13 mouse cellular contexts compared by ENCODE assay signal in genomic region chr6:137570718-137571131, GRCm38 (mm10).
DNase-seq lines count a peak whose midpoint lies in the region; ATAC-seq and TF ChIP-seq lines count a peak whose summit lies in the region.
"Had no signal": no experiment of that assay in that cellular context is flagged by ENCODE, and none has a peak within 500 bp of the region (broad histone marks: within the 10 kb centered on the region; RNA-seq: fewer than 3 reads in every experiment).

No protein-coding gene starts in this region.

- H3K9me3 ChIP-seq in lung, embryonic 16.5 days (ENCODE audit: control insufficient read depth, low read length): no peaks in the 10 kb centered on the region
- no peaks in the 10 kb centered on the region for H3K9me3 ChIP-seq in intestine, embryonic 15.5 days
- H3K9me3 ChIP-seq in stomach, postnatal 0 days (ENCODE audit: control insufficient read depth, low read length): no peaks in the 10 kb centered on the region
- no peaks in the 10 kb centered on the region for H3K9me3 ChIP-seq in forebrain, embryonic 11.5 days (ENCODE audit: control insufficient read depth, low read length)
- H3K9me3 ChIP-seq: hindbrain, embryonic 12.5 days had no signal

- WGBS in lung, embryonic 16.5 days: 40% methylated on average over 9 of the region's 9 CpGs
- 47% methylated on average over 9 of the region's 9 CpGs for WGBS in lung, adult 2 months
- WGBS in intestine, embryonic 15.5 days: 53% methylated on average over 9 of the region's 9 CpGs
- 61% methylated on average over 9 of the region's 9 CpGs for WGBS in stomach, postnatal 0 days
- 75% methylated on average over 9 of the region's 9 CpGs for WGBS in forebrain, embryonic 11.5 days

- TF ChIP-seq CTCF in lung, adult 2 months (IDR thresholded peaks at IDR 0.05; ENCODE audit: insufficient read depth, low read length): no peak
- TF ChIP-seq CTCF in stomach, postnatal 0 days (IDR thresholded peaks at IDR 0.05; ENCODE audit: low read depth): no peak

- H3K4me1 ChIP-seq in lung, embryonic 16.5 days (replicated peaks; ENCODE audit: control insufficient read depth, insufficient read depth, low read length): peaks cover 7% of the 10 kb centered on the region
- 0 out of 2 replicates have a peak, but pooled peaks cover 2% of the 10 kb centered on the region for H3K4me1 ChIP-seq in lung, adult 2 months (ENCODE audit: control insufficient read depth, insufficient read depth, low read length)
- 0 out of 2 replicates have a peak, but pooled peaks cover 8% of the 10 kb centered on the region for H3K4me1 ChIP-seq in intestine, embryonic 15.5 days (replicated peaks)
- no peaks in the 10 kb centered on the region for H3K4me1 ChIP-seq in stomach, postnatal 0 days (replicated peaks; ENCODE audit: control insufficient read depth, insufficient read depth)
- no peaks in the 10 kb centered on the region for H3K4me1 ChIP-seq in forebrain, embryonic 11.5 days (replicated peaks; ENCODE audit: control insufficient read depth, insufficient read depth, low read length)

- H3K4me2 ChIP-seq in lung, embryonic 16.5 days (ENCODE audit: low read depth, low read length): no peak overlapping the region
- H3K4me2 ChIP-seq in intestine, embryonic 15.5 days (replicated peaks): peak overlapping the region; percentile 46
- H3K4me2 ChIP-seq in stomach, postnatal 0 days (replicated peaks; ENCODE audit: low read depth): no peak overlapping the region
- no peak overlapping the region for H3K4me2 ChIP-seq in forebrain, embryonic 11.5 days (ENCODE audit: low read depth, low read length, severe bottlenecking)
- H3K4me2 ChIP-seq: heart, embryonic 11.5 days; hindbrain, embryonic 12.5 days had no signal

- H3K36me3 ChIP-seq in lung, embryonic 16.5 days (ENCODE audit: control insufficient read depth, insufficient read depth, low read length): no peaks in the 10 kb centered on the region
- no peaks in the 10 kb centered on the region for H3K36me3 ChIP-seq in intestine, embryonic 15.5 days
- H3K36me3 ChIP-seq in stomach, postnatal 0 days (ENCODE audit: control insufficient read depth, insufficient read depth, low read length): no peaks in the 10 kb centered on the region
- H3K36me3 ChIP-seq in forebrain, embryonic 11.5 days (ENCODE audit: control insufficient read depth, insufficient read depth, low read length): no peaks in the 10 kb centered on the region
- H3K36me3 ChIP-seq: hindbrain, embryonic 12.5 days had no signal

- no peak for DNase-seq in lung, adult 2 months
- peak; percentile 71 for DNase-seq in kidney, postnatal 14 days
- DNase-seq in stomach, postnatal 0 days (ENCODE audit: low spot score): peak; percentile 43
- no peak for DNase-seq in forebrain, embryonic 11.5 days (ENCODE audit: low spot score)
- no peak for DNase-seq in embryo, embryonic 9.5 days (ENCODE audit: extremely low spot score)
- DNase-seq: cerebellum, adult 9-11 months; midbrain, embryonic 14.5 days; thymus, adult 2 months had no signal

- TF ChIP-seq POLR2A in lung, adult 2 months (IDR thresholded peaks at IDR 0.05; ENCODE audit: borderline replicate concordance, extremely low read depth, low read depth, low read length): no peak

- no peak overlapping the region for H3K27ac ChIP-seq in lung, embryonic 16.5 days (ENCODE audit: low read length)
- H3K27ac ChIP-seq in intestine, embryonic 15.5 days: peak overlapping the region; percentile 81
- no peak overlapping the region; the same call in 1 of the 2 replicates for H3K27ac ChIP-seq in stomach, postnatal 0 days (replicated peaks)
- H3K27ac ChIP-seq in forebrain, embryonic 11.5 days (ENCODE audit: low read depth, low read length): no peak overlapping the region
- H3K27ac ChIP-seq: hindbrain, embryonic 12.5 days; left cerebral cortex, adult 2 months had no signal

- ATAC-seq in lung, embryonic 16.5 days (ENCODE audit: low read depth): peak; percentile 63
- ATAC-seq in intestine, embryonic 15.5 days: peak; percentile 93
- ATAC-seq in stomach, postnatal 0 days (ENCODE audit: low FRiP score, low TSS enrichment): peak; percentile 85
- no peak for ATAC-seq in forebrain, embryonic 11.5 days (replicated peaks; ENCODE audit: low FRiP score)

- H3K4me3 ChIP-seq in lung, embryonic 16.5 days (ENCODE audit: low read length): no peak overlapping the region
- H3K4me3 ChIP-seq in lung, adult 2 months (replicated peaks; ENCODE audit: extremely low read depth, low read depth, low read length): no peak overlapping the region
- peak overlapping the region; percentile 30 for H3K4me3 ChIP-seq in intestine, embryonic 15.5 days (replicated peaks)
- no peak overlapping the region for H3K4me3 ChIP-seq in stomach, postnatal 0 days (ENCODE audit: low read depth, low read length)
- H3K4me3 ChIP-seq in forebrain, embryonic 11.5 days (ENCODE audit: low read depth, low read length): no peak overlapping the region
- H3K4me3 ChIP-seq: hindbrain, embryonic 12.5 days; left cerebral cortex, adult 2 months had no signal

- no peak for TF ChIP-seq EP300 in stomach, postnatal 0 days (optimal IDR thresholded peaks at IDR 0.05)

- H3K27me3 ChIP-seq in lung, embryonic 16.5 days (ENCODE audit: control insufficient read depth, insufficient read depth, low read depth, low read length): no peaks in the 10 kb centered on the region
- no peaks in the 10 kb centered on the region for H3K27me3 ChIP-seq in intestine, embryonic 15.5 days (replicated peaks)
- H3K27me3 ChIP-seq in stomach, postnatal 0 days (ENCODE audit: control insufficient read depth, insufficient read depth, low read length): no peaks in the 10 kb centered on the region
- no peaks in the 10 kb centered on the region for H3K27me3 ChIP-seq in forebrain, embryonic 11.5 days (ENCODE audit: control insufficient read depth, insufficient read depth, low read length)
- H3K27me3 ChIP-seq: hindbrain, embryonic 12.5 days had no signal

- no peak overlapping the region for H3K9ac ChIP-seq in lung, embryonic 16.5 days (ENCODE audit: low read length)
- no peak overlapping the region for H3K9ac ChIP-seq in intestine, embryonic 15.5 days
- no peak overlapping the region for H3K9ac ChIP-seq in stomach, postnatal 0 days (ENCODE audit: low read length)
- H3K9ac ChIP-seq in forebrain, embryonic 11.5 days (ENCODE audit: low read length): no peak overlapping the region
- H3K9ac ChIP-seq: hindbrain, embryonic 12.5 days had no signal

Comparison
In these comparisons a context has a peak if more than half of its experiments do, and no peak if none do; other contexts are left out.
1. DNase-seq: peak in kidney, postnatal 14 days (single experiment) and stomach, postnatal 0 days (single experiment); none in lung, adult 2 months (single experiment), forebrain, embryonic 11.5 days (single experiment) and embryo, embryonic 9.5 days (single experiment).